Mouse (Mus musculus) adrenal gland, adult 18-20 months (tissue): ENCODE data around the gene Gstt2. TPM values are rescaled to one million over a fixed set of nuclear protein-coding genes. Genes with fewer than 3 reads are reported as not detected.

ENCODE experiments used
- DNase-seq, 2 experiments: peaks; one replicate each; pipeline ENCODE4 v3.0.0; 2021 to 2022; ENCODE audit warnings: low spot score in 2 of 2
- total RNA-seq, 2 experiments: library from RNA; stranded (reverse); gene quantifications; 1 replicate in 1 of 2; 2 replicates in 1 of 2; pipeline ENCODE4 v1.2.3; 2021

Gstt2 gene
- total RNA-seq, 2 experiments from 2014 or later = 25.5 to 31.1 TPM

GRCm38 (mm10) chr10:75829529-75830274 is 7.5 kb downstream of the Gstt2 start:
- no peak for DNase-seq

GRCm38 (mm10) chr10:75828500-75828931 is 8.7 kb downstream of the Gstt2 start:
- peak in 1 of 2 experiments; percentile 38 for DNase-seq

GRCm38 (mm10) chr10:75827668-75828360 is 9.4 kb downstream of the Gstt2 start:
- peak in 1 of 2 experiments; percentile 40 for DNase-seq

GRCm38 (mm10) chr10:75824530-75824929 is 12.7 kb downstream of the Gstt2 start:
- DNase-seq = no peak

DNA sequence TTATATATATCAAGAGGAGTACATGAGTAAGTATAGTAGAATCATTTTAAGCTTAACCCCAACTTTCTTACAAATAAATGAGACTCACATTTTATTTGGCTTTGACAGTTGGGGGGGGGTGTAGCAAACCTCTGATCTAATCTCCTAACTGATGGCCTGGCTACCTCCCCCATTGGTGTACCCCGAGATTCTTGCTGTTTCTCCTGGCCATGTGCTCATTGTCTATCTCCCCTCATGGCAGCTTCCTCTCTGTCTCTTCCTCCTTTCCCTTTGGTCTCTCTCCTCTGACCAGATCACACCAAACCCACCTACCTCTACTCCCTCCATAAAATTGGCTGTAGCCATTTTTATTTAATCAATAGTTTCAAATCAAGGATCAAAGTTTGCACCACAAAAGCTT is 13.4 kb downstream of the Gstt2 start:
- no peak for DNase-seq

DNA sequence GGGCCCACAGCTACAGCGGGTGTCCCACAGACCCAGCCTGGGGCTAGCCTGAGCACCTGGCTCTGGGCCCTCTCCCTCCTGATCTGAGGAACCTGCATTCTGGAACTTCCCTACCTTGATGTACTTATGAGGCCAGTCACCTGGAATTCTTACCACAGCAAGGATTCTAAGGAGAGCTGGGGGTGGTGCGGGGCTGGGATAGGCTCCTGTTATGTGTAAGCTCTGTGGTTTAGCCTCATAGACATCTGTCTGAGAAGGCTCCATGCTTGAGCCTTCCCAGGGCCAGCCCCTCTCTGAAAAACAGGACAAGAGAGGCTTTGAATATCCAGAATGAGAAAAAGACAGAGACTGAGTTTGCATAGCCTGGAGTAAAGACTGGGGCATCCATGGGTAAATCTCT is 14.8 kb downstream of the Gstt2 start, which contains the start of gene Gstt4:
Gene Gstt4, minus strand, starts transcription at position 101 of the 400 bp plus-strand sequence.
- no peak for DNase-seq

GRCm38 (mm10) chr10:75819882-75820281 is 17.3 kb downstream of the Gstt2 start:
- DNase-seq = no peak

- DNase-seq = no peak
Observed at GRCm38 (mm10) chr10:75818641-75819040, 18.6 kb downstream of the Gstt2 start.

DNA sequence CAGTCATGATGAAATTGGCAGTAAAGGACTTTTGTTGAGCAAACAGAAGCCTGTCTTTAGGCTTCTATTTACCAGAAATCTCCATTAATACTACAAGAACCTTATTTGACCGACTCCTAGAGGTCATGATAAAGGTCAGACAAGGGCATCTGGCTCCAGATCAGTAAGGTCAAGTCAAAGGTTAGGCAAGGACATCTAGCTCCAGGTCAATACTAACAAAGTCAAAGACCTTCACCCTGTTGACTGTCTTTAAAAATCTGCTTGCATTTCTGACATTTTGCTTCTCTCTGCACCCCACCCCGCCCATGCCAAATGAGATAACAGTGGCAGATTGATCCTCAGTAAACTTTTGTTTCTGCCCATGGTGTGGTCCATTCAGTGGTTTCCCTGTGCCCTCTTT is 33.0 kb downstream of the Gstt2 start:
- no peak for DNase-seq

DNA sequence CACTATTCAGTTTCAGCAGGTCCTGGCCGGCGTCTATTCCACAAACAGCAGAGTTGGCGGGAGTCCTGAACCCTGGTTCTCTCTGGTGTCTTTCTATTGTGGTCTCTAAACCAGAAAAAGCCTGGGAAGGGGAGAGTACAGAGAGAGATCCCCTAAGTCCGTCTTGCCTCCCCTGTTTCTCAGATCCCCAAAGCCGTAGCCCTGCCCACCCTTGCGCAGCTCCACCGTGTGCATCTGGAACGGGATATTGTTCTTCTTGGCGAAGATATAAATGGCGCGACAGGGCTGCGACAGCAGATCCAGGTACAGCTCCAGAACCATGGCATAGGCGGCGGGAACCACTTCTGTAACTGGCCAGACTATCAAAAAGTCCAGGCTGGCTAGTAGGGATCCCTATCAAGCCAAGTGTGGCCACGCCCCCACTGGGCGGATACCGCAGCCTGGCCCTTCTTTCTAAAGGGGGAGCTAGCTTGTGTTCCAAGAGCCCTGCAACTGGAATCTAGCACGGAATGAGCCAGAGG is 39.0 kb downstream of the Gstt2 start, which contains the start of gene Gstt1:
Gene Gstt1, minus strand, starts transcription at position 409 of the 521 bp plus-strand sequence.
- peak; percentile 51 to 57 for DNase-seq

DNA sequence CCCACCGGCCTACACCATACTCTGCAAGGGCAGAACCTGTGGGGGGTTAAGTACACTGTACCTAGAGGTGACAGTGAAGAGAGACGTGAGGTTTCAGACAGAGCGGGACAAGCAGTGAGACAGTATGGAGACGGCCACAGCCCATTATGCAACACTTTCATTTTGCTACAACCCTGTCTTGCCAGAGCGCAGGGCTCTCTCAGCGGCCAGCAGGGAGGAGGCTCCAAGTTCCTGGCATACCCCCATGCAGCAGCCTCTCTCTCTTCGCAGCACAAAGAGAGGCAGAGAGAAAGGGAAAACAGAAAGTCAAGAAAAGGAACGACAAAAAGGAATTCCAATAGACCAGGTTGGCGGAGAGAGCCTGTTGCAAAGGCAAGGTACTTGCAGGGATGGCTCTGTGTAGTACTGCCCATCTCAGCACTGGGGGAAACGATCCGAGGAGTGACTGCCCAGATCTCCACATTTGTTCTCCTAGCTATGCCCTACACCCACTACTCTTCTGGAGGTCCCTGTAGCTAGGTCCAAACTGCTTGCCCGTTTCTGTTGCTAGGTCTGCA is 39.5 kb downstream of the Gstt2 start:
- peak; percentile 41 to 48 for DNase-seq

- no peak for DNase-seq
Observed at GRCm38 (mm10) chr10:75796731-75797516, 40.3 kb downstream of the Gstt2 start.

GRCm38 (mm10) chr10:75794880-75795279 is 42.3 kb downstream of the Gstt2 start:
- no peak for DNase-seq

DNA sequence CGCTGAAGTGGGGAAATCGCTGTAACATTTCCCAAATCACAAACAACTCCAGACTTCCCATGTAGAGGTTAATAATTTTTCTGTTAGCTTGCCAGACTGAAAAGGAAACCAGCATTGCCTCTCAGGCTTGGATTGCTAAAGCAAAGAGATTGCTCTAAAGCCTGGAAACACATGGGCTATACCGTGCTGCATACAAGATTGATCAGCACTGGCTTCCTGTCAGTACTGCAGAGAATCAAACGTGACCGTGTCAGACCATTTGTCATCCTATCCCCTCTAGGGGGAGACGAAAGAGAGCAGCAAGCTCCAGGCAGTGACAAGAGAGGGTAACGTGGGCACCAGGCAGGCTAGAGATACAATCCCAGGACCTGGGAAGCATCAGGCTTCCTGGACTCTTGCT is 46.5 kb downstream of the Gstt2 start:
- DNase-seq = no peak

GRCm38 (mm10) chr10:75789841-75790240 is 47.4 kb downstream of the Gstt2 start:
- DNase-seq = no peak

DNA sequence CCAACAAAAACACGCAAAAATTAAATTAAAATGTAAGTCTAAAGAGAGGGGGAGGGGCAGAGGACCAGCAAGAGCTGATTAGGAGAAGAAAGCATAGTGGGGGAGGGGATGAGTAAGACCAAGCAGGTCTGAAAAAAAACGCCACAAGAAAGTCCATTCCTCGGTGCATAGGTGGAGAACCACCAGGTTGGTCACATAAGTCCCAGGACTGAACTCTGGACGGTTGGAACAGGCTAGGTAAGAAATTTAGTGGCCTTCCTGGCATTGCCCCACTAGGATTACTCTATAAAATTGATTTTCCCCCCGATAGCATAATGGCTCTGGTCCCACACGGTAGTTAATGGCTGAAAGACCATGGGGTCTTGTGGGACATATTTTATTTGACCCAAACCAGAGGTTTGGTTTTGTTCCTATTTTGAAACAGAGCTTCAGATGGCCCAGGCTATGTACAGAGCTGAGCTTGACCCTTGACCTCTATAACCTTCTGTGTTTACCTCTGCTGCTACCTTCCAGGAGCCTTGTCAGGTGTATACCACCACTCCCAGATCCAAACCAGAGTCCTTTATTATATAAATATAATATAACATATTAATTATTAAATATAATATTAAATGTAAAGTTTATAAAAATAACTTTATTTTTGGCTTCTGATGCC is 48.0 kb downstream of the Gstt2 start:
- DNase-seq = no peak

DNA sequence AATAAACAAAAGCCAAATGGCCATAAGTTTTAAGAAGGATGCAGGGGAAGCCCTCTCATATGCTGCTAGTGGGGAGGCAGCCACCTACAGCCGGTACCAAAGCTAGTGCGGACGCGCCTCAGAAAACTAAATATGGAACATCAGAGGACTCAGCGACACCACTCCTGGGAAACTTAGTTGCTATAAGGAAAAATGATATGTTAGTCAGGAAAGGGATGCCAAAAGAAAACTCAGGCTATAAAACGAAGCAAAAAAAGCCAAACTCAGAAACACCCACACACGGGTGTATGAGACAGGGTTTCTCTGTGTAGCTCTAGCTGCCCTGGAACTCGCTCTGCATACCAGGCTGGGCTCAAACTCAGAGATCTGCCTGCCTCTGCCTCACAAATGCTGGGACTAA is 48.9 kb downstream of the Gstt2 start:
- DNase-seq = no peak

DNA sequence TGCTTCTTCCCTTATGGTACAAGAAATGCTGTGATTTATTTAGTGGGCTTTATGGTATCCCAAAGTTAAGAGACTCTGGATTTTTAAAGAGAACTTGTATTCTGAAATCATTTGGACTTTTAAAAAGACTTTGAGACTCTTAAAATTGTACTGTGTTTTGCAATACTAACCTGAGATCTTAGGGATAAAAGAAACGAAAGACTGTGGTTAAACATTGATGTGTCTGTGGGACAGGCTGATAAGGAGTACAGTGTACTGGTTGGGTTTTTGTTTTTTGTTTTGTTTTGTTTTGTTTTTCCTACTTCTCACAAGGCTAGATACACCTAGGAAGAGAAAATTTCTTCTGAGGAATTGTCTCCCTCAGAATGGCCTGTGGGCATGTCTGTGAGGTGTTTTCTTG is 51.8 kb downstream of the Gstt2 start:
- DNase-seq = no peak
